Mouse (Mus musculus) cerebellum, adult (tissue): ENCODE data around the gene Snn.
A peak's percentile ranks its signal among the peaks of the same experiment; 100 is the strongest.

Experiments
- ATAC-seq: cut with Nextera tagmentation; 2 replicates; pipeline ENCODE4 v1.9.2; 2017; ENCODE audit warnings: mild to moderate bottlenecking, moderate library complexity, mixed read lengths; ENCODE audit not compliant: insufficient number of reproducible peaks, low FRiP score, low TSS enrichment

Gene Snn

GRCm38 (mm10) chr16:11077601-11078201, 17.0 kb downstream of the Snn start:
- ATAC-seq, result no peak

GRCm38 (mm10) chr16:11078216-11078869, 17.6 kb downstream of the Snn start:
- no peak for ATAC-seq

- no peak for ATAC-seq
Observed at GRCm38 (mm10) chr16:11084181-11084580, 23.4 kb downstream of the Snn start.

GRCm38 (mm10) chr16:11086299-11086698, 25.6 kb downstream of the Snn start:
- ATAC-seq, result no peak

GRCm38 (mm10) chr16:11086856-11087588, 26.3 kb downstream of the Snn start:
- ATAC-seq, result peak; percentile 47; the same call in 1 of the 2 replicates

- ATAC-seq, result no peak
Observed at GRCm38 (mm10) chr16:11090836-11091570, 30.3 kb downstream of the Snn start.

GRCm38 (mm10) chr16:11092061-11092460, 31.3 kb downstream of the Snn start:
- no peak for ATAC-seq

- ATAC-seq, result no peak
Observed at GRCm38 (mm10) chr16:11092523-11092922, 31.8 kb downstream of the Snn start.

GRCm38 (mm10) chr16:11093717-11094386, 33.1 kb downstream of the Snn start:
- ATAC-seq, result no peak

- ATAC-seq, result no peak
Observed at GRCm38 (mm10) chr16:11097301-11097700, 36.6 kb downstream of the Snn start.

- no peak for ATAC-seq
Observed at GRCm38 (mm10) chr16:11104905-11105304, 44.2 kb downstream of the Snn start.

GRCm38 (mm10) chr16:11109198-11109740, 48.5 kb downstream of the Snn start:
- ATAC-seq, result peak; percentile 36; the same call in 1 of the 2 replicates

GRCm38 (mm10) chr16:11122625-11123024, 61.9 kb downstream of the Snn start:
- no peak for ATAC-seq

- no peak for ATAC-seq
Observed at GRCm38 (mm10) chr16:11124110-11124509, 63.4 kb downstream of the Snn start.
